24 mouse cellular contexts compared by ENCODE assay signal in genomic region chr16:23785216-23785615, GRCm38 (mm10).
"Had no signal": no experiment of that assay in that cellular context is flagged by ENCODE, and none has a peak within 500 bp of the region (broad histone marks: within the 10 kb centered on the region; RNA-seq: fewer than 3 reads in every experiment).

No protein-coding gene starts in this region.

- H3K27ac ChIP-seq: gastrocnemius, adult 2 months; heart, embryonic 10.5 days; hindbrain, embryonic 10.5 days; hindbrain, embryonic 12.5 days; hindbrain, embryonic 14.5 days; intestine, embryonic 15.5 days; layer of hippocampus, adult 2 months; left cerebral cortex, adult 2 months; limb, embryonic 10.5 days; limb, embryonic 12.5 days had no signal

- H3K4me1 ChIP-seq: heart, embryonic 10.5 days; heart, embryonic 12.5 days; hindbrain, embryonic 12.5 days had no signal

- H3K27me3 ChIP-seq: heart, embryonic 12.5 days; hindbrain, embryonic 12.5 days; intestine, embryonic 15.5 days; limb, embryonic 12.5 days had no signal

- DNase-seq: gastrocnemius, adult 2 months; gastrocnemius, postnatal 10 days; gastrocnemius, postnatal 25 days; heart, adult 18-20 months; heart, postnatal 10 days; heart, postnatal 4 days; kidney, adult 18-20 months; kidney, adult 8-10 months; kidney, postnatal 10 days; kidney, postnatal 25 days; kidney, postnatal 4 days had no signal

- H3K36me3 ChIP-seq: heart, embryonic 10.5 days; heart, embryonic 12.5 days; hindbrain, embryonic 10.5 days; hindbrain, embryonic 12.5 days; intestine, embryonic 15.5 days; limb, embryonic 10.5 days; limb, embryonic 12.5 days had no signal

- H3K9me3 ChIP-seq: heart, embryonic 10.5 days; heart, embryonic 12.5 days; hindbrain, embryonic 10.5 days; hindbrain, embryonic 12.5 days; intestine, embryonic 15.5 days; limb, embryonic 10.5 days; limb, embryonic 12.5 days had no signal

- ATAC-seq: hindbrain, embryonic 16.5 days; inflammation-experienced regulatory T-cells, adult 6 months; intestine, embryonic 15.5 days; intestine, postnatal 0 days had no signal

- H3K9ac ChIP-seq: heart, embryonic 12.5 days; hindbrain, embryonic 12.5 days; hindbrain, embryonic 14.5 days; intestine, embryonic 15.5 days; limb, embryonic 12.5 days had no signal

- H3K4me2 ChIP-seq: heart, embryonic 12.5 days; hindbrain, embryonic 12.5 days; hindbrain, embryonic 14.5 days; intestine, embryonic 15.5 days; limb, embryonic 12.5 days had no signal

- H3K4me3 ChIP-seq: gastrocnemius, adult 2 months; heart, embryonic 10.5 days; heart, embryonic 12.5 days; hindbrain, embryonic 10.5 days; hindbrain, embryonic 12.5 days; intestine, embryonic 15.5 days; layer of hippocampus, adult 2 months; left cerebral cortex, adult 2 months; limb, embryonic 10.5 days; limb, embryonic 12.5 days had no signal
